Comparison of ENCODE assay signal across 9 mouse cellular contexts in genomic region chr2:168106701-168107178, GRCm38 (mm10). TPM values are rescaled to one million over a fixed set of nuclear protein-coding genes. Genes with fewer than 3 reads are reported as not detected.
DNase-seq lines count a peak whose midpoint lies in the region; ATAC-seq and TF ChIP-seq lines count a peak whose summit lies in the region.
"Had no signal": no experiment of that assay in that cellular context is flagged by ENCODE, and none has a peak within 500 bp of the region (broad histone marks: within the 10 kb centered on the region; RNA-seq: fewer than 3 reads in every experiment).

No protein-coding gene starts in this region.

- no peak overlapping the region for H3K4me2 ChIP-seq in liver, embryonic 11.5 days

- H3K27ac ChIP-seq in liver, adult 2 months (replicated peaks; ENCODE audit: insufficient read depth, low read depth, low read length): peak overlapping the region; percentile 39; the same call in 1 of the 2 replicates
- no peak overlapping the region for H3K27ac ChIP-seq in liver, embryonic 11.5 days (ENCODE audit: low read depth, low read length)

- intact Hi-C loops in left cerebral cortex, postnatal 25 days (cut with DNase I): no loop called here

- no peaks in the 10 kb centered on the region for H3K27me3 ChIP-seq in liver, adult 2 months (ENCODE audit: control insufficient read depth, insufficient read depth, low read length)
- no peaks in the 10 kb centered on the region for H3K27me3 ChIP-seq in liver, embryonic 11.5 days (replicated peaks; ENCODE audit: control insufficient read depth, insufficient read depth, low read length)
- H3K27me3 ChIP-seq: CH12.LX had no signal

- no peak for TF ChIP-seq POLR2A in liver, adult 2 months (IDR thresholded peaks at IDR 0.05; ENCODE audit: extremely low read depth, insufficient read depth, low read length)

- H3K4me1 ChIP-seq in liver, adult 2 months (ENCODE audit: control insufficient read depth, insufficient read depth, low read length): peaks cover 10% of the 10 kb centered on the region; the same call in 1 of the 2 replicates
- no peaks in the 10 kb centered on the region for H3K4me1 ChIP-seq in liver, embryonic 11.5 days (replicated peaks; ENCODE audit: control insufficient read depth, insufficient read depth, low read length)

- 25% methylated on average over 19 of the region's 20 CpGs for WGBS in liver, adult 2 months
- WGBS in liver, embryonic 11.5 days: 66% methylated on average over 20 of the region's 20 CpGs

- no peak overlapping the region; the same call in 1 of the 2 replicates for H3K9ac ChIP-seq in liver, adult 2 months (ENCODE audit: low read depth, low read length)
- no peak overlapping the region for H3K9ac ChIP-seq in liver, embryonic 11.5 days (ENCODE audit: low read depth, low read length)

- peak overlapping the region; percentile 13; the same call in 1 of the 2 replicates for H3K4me3 ChIP-seq in liver, adult 2 months (ENCODE audit: insufficient read depth, low read depth, low read length)
- H3K4me3 ChIP-seq in liver, embryonic 11.5 days (ENCODE audit: low read depth, low read length): no peak overlapping the region

- no peak for TF ChIP-seq CTCF in liver, adult 2 months (IDR thresholded peaks at IDR 0.05; ENCODE audit: low read depth, low read length)

- H3K9me3 ChIP-seq in liver, embryonic 11.5 days (ENCODE audit: control insufficient read depth, low read length): no peaks in the 10 kb centered on the region

- no peaks in the 10 kb centered on the region for H3K79me2 ChIP-seq in liver, adult 2 months (ENCODE audit: control insufficient read depth, insufficient read depth, low read length)

- no peak for ATAC-seq in liver, embryonic 11.5 days (replicated peaks; ENCODE audit: low FRiP score)

- H3K36me3 ChIP-seq in liver, adult 2 months (ENCODE audit: control insufficient read depth, insufficient read depth, low read length): no peaks in the 10 kb centered on the region
- no peaks in the 10 kb centered on the region for H3K36me3 ChIP-seq in liver, embryonic 11.5 days (ENCODE audit: control insufficient read depth, insufficient read depth, low read length)

- peak; percentile 83 for DNase-seq in liver, adult 2 months (ENCODE audit: extremely low read depth, low read depth, low spot score)
- no peak for DNase-seq in liver, embryonic 11.5 days (ENCODE audit: low spot score)
- DNase-seq in cerebellum, postnatal 25 days: peak; percentile 93 to 94
- DNase-seq in heart, adult 18-20 months: peak; percentile 81 to 85
- peak; percentile 86 for DNase-seq in kidney, adult 18-20 months
- peak; percentile 85 to 95 for DNase-seq in left cerebral cortex, postnatal 25 days (ENCODE audit: low spot score in 2 of 2)
- DNase-seq in right cerebral cortex, postnatal 36 days (ENCODE audit: low spot score in 2 of 2): peak; percentile 84 to 85
- DNase-seq in thymus, postnatal 4 days: no peak

RNA-seq across cellular contexts. Expression of gene Pard6b, which starts 25.9 kb away (rescaled TPM):
- total RNA-seq in liver, adult 2 months (2014; rRNA removed): 1.7 and 3.4 TPM in 2 replicates
- 5.3 and 5.9 TPM in 2 replicates for polyA plus RNA-seq in liver, adult 2 months (2012; rRNA removed)
- 6.0 and 6.1 TPM in 2 replicates for polyA plus RNA-seq in liver, embryonic 11.5 days (2014; fragmentation: Nextera tagmentation; extraction: Ambion mirVana)
- 1 to 10 TPM; 1.7 to 2.6 TPM for total RNA-seq in heart, adult 18-20 months (2021)
- total RNA-seq in left cerebral cortex, postnatal 25 days (2021): 1 to 10 TPM; 5.0 to 5.2 TPM

Comparison
In these comparisons a context has a peak if more than half of its experiments do, and no peak if none do; other contexts are left out.
1. DNase-seq: peak in liver, adult 2 months (single experiment), cerebellum, postnatal 25 days (2 of 2), heart, adult 18-20 months (2 of 2), kidney, adult 18-20 months (single experiment), left cerebral cortex, postnatal 25 days (2 of 2) and right cerebral cortex, postnatal 36 days (2 of 2); none in liver, embryonic 11.5 days (single experiment) and thymus, postnatal 4 days (single experiment).